Comparison of ENCODE assay signal across 14 mouse cellular contexts in genomic region chr11:6514837-6515236, GRCm38 (mm10). TPM values are rescaled to one million over a fixed set of nuclear protein-coding genes. Genes with fewer than 3 reads are reported as not detected.
A peak's percentile ranks its signal among the peaks of the same experiment; 100 is the strongest.
DNase-seq lines count a peak whose midpoint lies in the region; ATAC-seq and TF ChIP-seq lines count a peak whose summit lies in the region.
"Had no signal": no experiment of that assay in that cellular context is flagged by ENCODE, and none has a peak within 500 bp of the region (broad histone marks: within the 10 kb centered on the region; RNA-seq: fewer than 3 reads in every experiment).

No protein-coding gene starts in this region.

- no peaks in the 10 kb centered on the region; the same call in 1 of the 2 replicates for H3K27me3 ChIP-seq in heart, embryonic 12.5 days (replicated peaks)
- H3K27me3 ChIP-seq in lung, embryonic 16.5 days (ENCODE audit: control insufficient read depth, insufficient read depth, low read depth, low read length): no peaks in the 10 kb centered on the region
- H3K27me3 ChIP-seq in embryonic facial prominence, embryonic 14.5 days (replicated peaks; ENCODE audit: control insufficient read depth, insufficient read depth, low read length): no peaks in the 10 kb centered on the region
- H3K27me3 ChIP-seq: heart, embryonic 15.5 days; liver, embryonic 13.5 days had no signal

- TF ChIP-seq CTCF in lung, adult 2 months (IDR thresholded peaks at IDR 0.05; ENCODE audit: insufficient read depth, low read length): no peak

- DNase-seq in heart, postnatal 4 days: no peak
- no peak for DNase-seq in lung, adult 2 months
- peak; percentile 26 for DNase-seq in embryonic facial prominence, embryonic 14.5 days (ENCODE audit: low spot score)
- DNase-seq in retina, postnatal 1 day: peak; percentile 87
- DNase-seq in embryo, embryonic 11 days: no peak
- DNase-seq: kidney, postnatal 10 days; liver, embryonic 13.5 days had no signal

- no peak for TF ChIP-seq POLR2A in lung, adult 2 months (IDR thresholded peaks at IDR 0.05; ENCODE audit: borderline replicate concordance, extremely low read depth, low read depth, low read length)

- no peak overlapping the region for H3K27ac ChIP-seq in heart, embryonic 12.5 days (ENCODE audit: poor library complexity, severe bottlenecking)
- H3K27ac ChIP-seq in lung, embryonic 16.5 days (ENCODE audit: low read length): no peak overlapping the region
- H3K27ac ChIP-seq in embryonic facial prominence, embryonic 14.5 days (replicated peaks; ENCODE audit: low read depth, low read length): no peak overlapping the region
- H3K27ac ChIP-seq: heart, embryonic 15.5 days; liver, embryonic 13.5 days; macrophage had no signal

- H3K9ac ChIP-seq in heart, embryonic 12.5 days: 0 out of 2 replicates have a peak overlapping the region, but pooled peaks have one; percentile 6
- H3K9ac ChIP-seq in lung, embryonic 16.5 days (ENCODE audit: low read length): no peak overlapping the region
- no peak overlapping the region for H3K9ac ChIP-seq in embryonic facial prominence, embryonic 14.5 days (ENCODE audit: low read depth, low read length)
- H3K9ac ChIP-seq: heart, embryonic 15.5 days; liver, embryonic 13.5 days had no signal

- peaks cover 5% of the 10 kb centered on the region; the same call in 1 of the 2 replicates for H3K4me1 ChIP-seq in heart, embryonic 12.5 days (replicated peaks)
- H3K4me1 ChIP-seq in lung, embryonic 16.5 days (replicated peaks; ENCODE audit: control insufficient read depth, insufficient read depth, low read length): peaks cover 3% of the 10 kb centered on the region; the same call in 1 of the 2 replicates
- no peaks in the 10 kb centered on the region for H3K4me1 ChIP-seq in lung, adult 2 months (ENCODE audit: control insufficient read depth, insufficient read depth, low read length)
- no peaks in the 10 kb centered on the region for H3K4me1 ChIP-seq in embryonic facial prominence, embryonic 14.5 days (ENCODE audit: control insufficient read depth, insufficient read depth, low read length)
- H3K4me1 ChIP-seq: heart, embryonic 15.5 days had no signal

- no peaks in the 10 kb centered on the region for H3K36me3 ChIP-seq in heart, embryonic 12.5 days
- no peaks in the 10 kb centered on the region for H3K36me3 ChIP-seq in lung, embryonic 16.5 days (ENCODE audit: control insufficient read depth, insufficient read depth, low read length)
- H3K36me3 ChIP-seq in embryonic facial prominence, embryonic 14.5 days (ENCODE audit: control insufficient read depth, insufficient read depth, low read length): no peaks in the 10 kb centered on the region
- H3K36me3 ChIP-seq: heart, embryonic 15.5 days; liver, embryonic 13.5 days had no signal

- H3K9me3 ChIP-seq in heart, embryonic 12.5 days (replicated peaks): no peaks in the 10 kb centered on the region
- H3K9me3 ChIP-seq in lung, embryonic 16.5 days (ENCODE audit: control insufficient read depth, low read length): no peaks in the 10 kb centered on the region
- no peaks in the 10 kb centered on the region for H3K9me3 ChIP-seq in embryonic facial prominence, embryonic 14.5 days (ENCODE audit: control insufficient read depth, low read length)
- H3K9me3 ChIP-seq: heart, embryonic 15.5 days; liver, embryonic 13.5 days had no signal

- WGBS in heart, embryonic 12.5 days: 24% methylated on average over 7 of the region's 7 CpGs
- 29% methylated on average over 7 of the region's 7 CpGs for WGBS in lung, embryonic 16.5 days
- WGBS in lung, adult 2 months: 42% methylated on average over 7 of the region's 7 CpGs
- 32% methylated on average over 6 of the region's 7 CpGs for WGBS in embryonic facial prominence, embryonic 14.5 days

- ATAC-seq in heart, embryonic 12.5 days (ENCODE audit: insufficient number of reproducible peaks, low FRiP score): no peak
- ATAC-seq in lung, embryonic 16.5 days (ENCODE audit: low read depth): peak; percentile 76
- no peak for ATAC-seq in embryonic facial prominence, embryonic 14.5 days (ENCODE audit: low read depth)
- ATAC-seq: forebrain, embryonic 14.5 days; midbrain, embryonic 16.5 days; Patski had no signal

- no peak overlapping the region for H3K4me3 ChIP-seq in heart, embryonic 12.5 days
- H3K4me3 ChIP-seq in lung, embryonic 16.5 days (ENCODE audit: low read length): no peak overlapping the region
- no peak overlapping the region for H3K4me3 ChIP-seq in lung, adult 2 months (replicated peaks; ENCODE audit: extremely low read depth, low read depth, low read length)
- no peak overlapping the region for H3K4me3 ChIP-seq in embryonic facial prominence, embryonic 14.5 days (ENCODE audit: low read depth, low read length)
- H3K4me3 ChIP-seq: heart, embryonic 15.5 days; liver, embryonic 13.5 days had no signal

- H3K4me2 ChIP-seq in heart, embryonic 12.5 days: no peak overlapping the region
- H3K4me2 ChIP-seq in lung, embryonic 16.5 days (ENCODE audit: low read depth, low read length): no peak overlapping the region
- no peak overlapping the region for H3K4me2 ChIP-seq in embryonic facial prominence, embryonic 14.5 days (ENCODE audit: low read depth, low read length)
- H3K4me2 ChIP-seq: heart, embryonic 15.5 days; liver, embryonic 13.5 days had no signal

RNA-seq across cellular contexts. Expression of gene Myo1g, which starts 5.9 kb away (rescaled TPM):
- polyA plus RNA-seq in heart, embryonic 12.5 days (2016; fragmentation: Nextera tagmentation; extraction: Ambion mirVana): 0.23 and 0.60 TPM in 2 replicates
- 1 to 10 TPM; 1.2 to 1.4 TPM for total RNA-seq in heart, postnatal 4 days (2021)
- polyA plus RNA-seq in lung, embryonic 16.5 days (2015; fragmentation: Nextera tagmentation; extraction: Ambion mirVana): 3.8 and 5.0 TPM in 2 replicates
- 37.1 and 52.3 TPM in 2 replicates for polyA plus RNA-seq in lung, adult 2 months (2012; rRNA removed)
- 2.1 and 2.4 TPM in 2 replicates for polyA plus RNA-seq in embryonic facial prominence, embryonic 14.5 days (2014; fragmentation: Nextera tagmentation; extraction: Ambion mirVana)

RNA-seq across cellular contexts. Expression of gene Ccm2, which starts 31.9 kb away (rescaled TPM):
- polyA plus RNA-seq in heart, embryonic 12.5 days (2016; fragmentation: Nextera tagmentation; extraction: Ambion mirVana): 61.2 and 64.1 TPM in 2 replicates
- total RNA-seq in heart, postnatal 4 days (2021): 10 to 100 TPM; 31.8 to 34.1 TPM
- 79.1 and 79.3 TPM in 2 replicates for polyA plus RNA-seq in lung, embryonic 16.5 days (2015; fragmentation: Nextera tagmentation; extraction: Ambion mirVana)
- 77.3 and 100 TPM in 2 replicates for polyA plus RNA-seq in lung, adult 2 months (2012; rRNA removed)
- 93.5 and 93.7 TPM in 2 replicates for polyA plus RNA-seq in embryonic facial prominence, embryonic 14.5 days (2014; fragmentation: Nextera tagmentation; extraction: Ambion mirVana)

RNA-seq across cellular contexts. Expression of gene Purb, which starts 39.1 kb away (rescaled TPM):
- polyA plus RNA-seq in heart, embryonic 12.5 days (2016; fragmentation: Nextera tagmentation; extraction: Ambion mirVana): 29.8 and 32.6 TPM in 2 replicates
- 10 to 100 TPM; 81.8 to 84.6 TPM for total RNA-seq in heart, postnatal 4 days (2021)
- polyA plus RNA-seq in lung, embryonic 16.5 days (2015; fragmentation: Nextera tagmentation; extraction: Ambion mirVana): 31.2 and 32.6 TPM in 2 replicates
- polyA plus RNA-seq in lung, adult 2 months (2012; rRNA removed): 10.7 and 11.0 TPM in 2 replicates
- polyA plus RNA-seq in embryonic facial prominence, embryonic 14.5 days (2014; fragmentation: Nextera tagmentation; extraction: Ambion mirVana): 28.8 and 29.2 TPM in 2 replicates

Comparison
In these comparisons a context has a peak if more than half of its experiments do, and no peak if none do; other contexts are left out.
1. DNase-seq: peak in embryonic facial prominence, embryonic 14.5 days (single experiment) and retina, postnatal 1 day (single experiment); none in heart, postnatal 4 days (single experiment), lung, adult 2 months (single experiment) and embryo, embryonic 11 days (single experiment).